Mouse (Mus musculus) cerebellum, postnatal 10 days (tissue): ENCODE data around the gene Figla.
"Not testable (repeated sequence)": the region's sequence is repeated elsewhere in the genome, so short reads cannot be mapped to it uniquely, and the experiment has no call there.

Experiments
- DNase-seq, 2 experiments: peaks; one replicate each; pipeline ENCODE4 v3.0.0; 2021; ENCODE audit warnings: mixed read lengths in 2 of 2

Gene Figla

GRCm38 (mm10) chr6:86015871-86016270 is at the start of gene Figla:
Gene Figla (plus strand): TSS chr6:86016171.
- DNase-seq, result no peak

- no peak for DNase-seq
Observed at GRCm38 (mm10) chr6:85966686-85967085, 49.3 kb upstream of the Figla start.

DNA sequence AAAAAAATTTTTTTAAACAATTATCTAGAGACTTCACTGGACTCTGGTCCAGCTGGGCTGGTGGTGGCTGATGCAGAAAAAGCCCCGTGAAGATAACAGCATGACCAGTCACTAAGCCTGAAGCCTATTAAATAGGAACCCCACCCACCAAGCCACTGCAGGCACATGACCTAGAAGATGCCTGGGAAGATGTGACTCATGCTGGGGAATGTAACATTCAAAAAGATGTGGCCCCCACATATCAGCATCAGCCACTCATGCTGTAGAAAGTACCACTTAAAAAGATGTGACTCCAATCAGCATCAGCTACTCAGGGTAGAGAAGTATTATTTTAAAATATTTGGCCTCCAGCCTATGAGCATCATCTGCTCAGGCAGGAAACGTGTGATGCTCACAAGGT is 46.1 kb upstream of the Figla start:
- DNase-seq, result no peak

- DNase-seq, result no peak
Observed at GRCm38 (mm10) chr6:85972699-85973098, 43.3 kb upstream of the Figla start.

DNA sequence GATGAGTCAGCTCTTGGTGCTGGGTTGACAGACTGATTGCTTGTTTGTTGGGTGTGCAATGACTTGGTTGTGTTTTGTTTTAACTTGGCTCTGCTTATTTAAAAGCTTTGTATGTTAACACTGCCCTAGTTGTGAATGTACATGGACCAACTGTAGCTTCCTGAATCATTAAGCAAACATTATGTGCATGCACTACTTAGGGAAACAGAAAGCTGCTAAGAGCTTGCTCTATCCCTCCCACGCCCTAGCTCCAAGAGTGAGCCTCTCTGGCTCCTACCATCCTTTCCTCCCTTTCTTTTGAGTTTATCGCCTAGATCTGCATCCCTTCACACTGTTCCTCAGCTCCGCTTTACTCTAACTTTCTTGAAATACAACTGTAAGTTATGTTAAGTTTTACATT is 42.6 kb upstream of the Figla start:
- no peak for DNase-seq

GRCm38 (mm10) chr6:85974941-85975617 is 40.9 kb upstream of the Figla start:
- DNase-seq, result peak in 1 of 2 experiments; percentile 34

- no peak for DNase-seq
Observed at GRCm38 (mm10) chr6:85975761-85976160, 40.2 kb upstream of the Figla start.

DNA sequence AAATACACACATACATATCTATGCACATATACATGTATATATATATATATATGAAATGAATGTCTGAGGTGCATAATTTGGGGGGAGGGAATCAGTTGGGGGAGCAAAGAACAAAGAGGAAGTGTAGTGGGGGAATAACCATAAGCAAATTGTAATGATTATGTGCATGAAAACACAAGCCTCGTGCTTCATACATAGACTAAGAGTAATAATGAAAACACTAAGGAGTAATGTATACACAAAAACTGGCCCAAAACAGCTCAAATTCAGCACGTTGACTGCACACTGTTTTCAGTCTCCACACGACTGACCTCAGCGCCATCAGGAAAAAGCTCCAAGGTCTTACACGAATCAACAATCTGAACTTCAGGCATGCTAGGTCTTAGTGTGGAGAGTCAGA is 39.7 kb upstream of the Figla start:
- no peak for DNase-seq

GRCm38 (mm10) chr6:85978736-85979135 is 37.2 kb upstream of the Figla start:
- not testable (repeated sequence) for DNase-seq

GRCm38 (mm10) chr6:85984351-85984750 is 31.6 kb upstream of the Figla start:
- DNase-seq, result no peak

- not testable (repeated sequence) for DNase-seq
Observed at GRCm38 (mm10) chr6:85989570-85989969, 26.4 kb upstream of the Figla start.

DNA sequence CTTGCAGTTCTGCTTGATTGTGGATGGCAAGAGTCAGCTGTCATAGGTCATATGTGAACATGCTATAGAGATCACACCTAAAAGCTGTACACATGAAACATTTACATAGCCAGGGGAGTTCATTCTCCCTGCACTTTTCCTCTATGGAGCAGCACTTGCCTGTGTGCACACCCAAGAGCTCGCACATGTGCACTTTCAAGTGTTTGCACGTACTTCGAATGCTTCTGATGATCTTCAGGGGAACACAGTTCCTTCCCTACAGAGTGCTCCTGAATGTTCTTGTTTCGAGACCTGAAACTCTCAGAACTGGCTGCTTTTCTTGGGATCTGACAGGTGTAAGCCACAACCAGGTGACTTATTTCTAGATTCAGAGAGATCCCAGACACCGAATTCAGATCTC is 25.2 kb upstream of the Figla start:
- DNase-seq, result not testable (repeated sequence)

- peak; percentile 25 to 32 for DNase-seq
Observed at GRCm38 (mm10) chr6:86003405-86003925, 12.5 kb upstream of the Figla start.

DNA sequence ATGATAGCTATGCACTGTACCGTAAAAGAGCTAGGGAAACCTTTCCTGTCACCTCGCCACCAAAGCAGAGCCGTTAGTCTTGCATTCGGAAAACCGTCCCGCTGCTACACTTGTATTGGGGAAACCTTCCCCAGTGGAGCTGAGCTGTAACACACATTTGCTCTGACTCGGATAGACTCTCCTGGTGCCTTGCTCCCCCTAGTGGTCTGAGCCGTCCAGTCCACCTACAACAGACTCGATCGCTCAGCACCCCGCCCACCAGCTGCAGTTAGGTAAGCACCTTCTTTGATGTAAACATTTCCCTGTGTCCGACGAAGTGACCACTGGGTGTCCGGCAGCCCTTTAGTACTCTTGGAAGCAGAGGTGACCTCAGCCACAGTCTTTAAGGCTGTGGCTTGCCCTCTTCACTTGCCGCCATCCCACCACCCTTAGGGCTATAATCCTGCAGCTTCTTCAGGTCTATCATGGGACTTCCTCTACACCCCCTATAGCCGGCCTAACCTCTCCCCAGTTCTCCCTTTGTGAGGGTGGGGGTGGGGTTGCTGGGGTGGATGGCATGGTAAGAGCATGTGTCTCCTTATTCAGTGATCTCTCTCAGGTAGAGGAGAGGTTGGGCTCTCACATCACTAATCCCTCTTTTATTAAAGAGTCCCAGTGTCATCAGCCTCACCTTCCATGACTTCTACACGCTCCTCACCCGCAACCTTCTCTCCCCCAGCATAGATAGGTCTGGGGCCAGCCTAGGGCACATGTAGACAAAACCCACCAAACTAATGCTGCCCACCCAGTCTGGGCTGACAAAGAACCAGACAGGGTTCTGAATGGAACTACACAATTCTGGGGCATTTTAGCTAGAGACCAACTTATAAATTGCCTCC is 11.5 kb upstream of the Figla start:
- peak; percentile 87 to 90 for DNase-seq

DNA sequence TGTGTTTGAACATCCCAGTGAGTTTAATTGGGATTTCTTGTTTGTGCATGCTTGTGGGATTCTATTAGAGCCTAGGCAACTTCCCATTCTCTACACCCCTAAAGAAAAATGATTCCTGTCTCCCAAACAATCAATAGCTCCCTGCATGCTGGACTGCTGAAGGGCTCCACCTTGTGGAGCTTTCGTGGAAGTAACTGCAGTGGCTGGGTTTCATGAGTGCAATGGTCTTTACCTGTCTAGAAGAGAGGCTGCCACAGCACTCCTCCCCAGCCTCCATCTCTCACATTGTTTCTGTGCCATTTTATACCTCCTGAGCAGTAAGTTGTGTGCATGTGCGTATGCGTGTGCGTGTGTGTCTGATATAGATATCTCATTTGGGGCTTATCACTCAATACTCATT is 6.0 kb upstream of the Figla start:
- DNase-seq, result peak; percentile 69 to 75

DNA sequence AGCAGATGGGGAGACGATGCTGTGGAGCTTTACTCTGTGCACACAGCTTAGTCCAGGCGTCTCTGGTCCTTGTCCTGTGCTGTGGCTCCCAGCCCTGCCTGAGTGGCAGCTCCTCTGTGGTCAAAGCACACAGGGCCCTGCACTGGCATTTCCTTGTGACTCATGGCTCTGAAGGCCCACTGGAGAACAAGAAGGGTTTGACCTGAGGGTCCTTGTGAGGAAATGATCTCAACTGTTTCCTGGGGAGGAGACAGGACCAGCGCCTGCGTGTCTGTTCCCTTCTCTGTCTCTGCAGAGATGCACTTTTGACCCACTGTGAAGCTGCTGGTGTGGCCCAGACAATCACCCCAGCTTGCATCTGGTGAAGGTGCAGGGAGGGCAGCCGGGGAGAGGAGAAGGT is 1.2 kb upstream of the Figla start:
- DNase-seq, result not testable (repeated sequence)

DNA sequence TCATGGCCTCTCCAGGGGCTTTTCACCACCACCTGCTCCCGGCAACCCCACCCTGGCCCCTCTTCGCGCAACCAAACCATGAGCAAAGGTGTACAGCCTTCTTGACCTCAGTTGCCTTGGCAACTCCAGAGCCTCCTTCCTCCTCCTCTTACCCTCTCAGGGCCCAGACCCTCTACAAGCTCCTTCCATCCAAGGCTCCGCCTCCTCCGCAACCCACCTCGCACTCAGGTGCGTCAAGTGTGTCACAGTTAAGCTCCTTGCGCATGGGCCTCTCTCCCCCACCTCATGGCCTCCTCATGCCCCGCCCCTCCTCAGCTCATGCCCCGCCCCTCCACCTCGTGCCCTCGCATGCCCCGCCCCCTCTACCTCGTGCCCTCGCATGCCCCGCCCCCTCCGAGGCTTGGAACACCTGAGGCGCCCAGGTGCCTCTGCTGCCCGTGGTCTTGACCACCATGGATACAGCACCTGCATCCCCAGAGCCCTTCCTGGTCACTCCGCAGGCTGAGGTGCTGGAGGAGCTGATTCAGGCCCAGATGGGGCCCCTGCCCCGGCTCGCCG is 901 bp downstream of the Figla start:
- DNase-seq, result no peak

DNA sequence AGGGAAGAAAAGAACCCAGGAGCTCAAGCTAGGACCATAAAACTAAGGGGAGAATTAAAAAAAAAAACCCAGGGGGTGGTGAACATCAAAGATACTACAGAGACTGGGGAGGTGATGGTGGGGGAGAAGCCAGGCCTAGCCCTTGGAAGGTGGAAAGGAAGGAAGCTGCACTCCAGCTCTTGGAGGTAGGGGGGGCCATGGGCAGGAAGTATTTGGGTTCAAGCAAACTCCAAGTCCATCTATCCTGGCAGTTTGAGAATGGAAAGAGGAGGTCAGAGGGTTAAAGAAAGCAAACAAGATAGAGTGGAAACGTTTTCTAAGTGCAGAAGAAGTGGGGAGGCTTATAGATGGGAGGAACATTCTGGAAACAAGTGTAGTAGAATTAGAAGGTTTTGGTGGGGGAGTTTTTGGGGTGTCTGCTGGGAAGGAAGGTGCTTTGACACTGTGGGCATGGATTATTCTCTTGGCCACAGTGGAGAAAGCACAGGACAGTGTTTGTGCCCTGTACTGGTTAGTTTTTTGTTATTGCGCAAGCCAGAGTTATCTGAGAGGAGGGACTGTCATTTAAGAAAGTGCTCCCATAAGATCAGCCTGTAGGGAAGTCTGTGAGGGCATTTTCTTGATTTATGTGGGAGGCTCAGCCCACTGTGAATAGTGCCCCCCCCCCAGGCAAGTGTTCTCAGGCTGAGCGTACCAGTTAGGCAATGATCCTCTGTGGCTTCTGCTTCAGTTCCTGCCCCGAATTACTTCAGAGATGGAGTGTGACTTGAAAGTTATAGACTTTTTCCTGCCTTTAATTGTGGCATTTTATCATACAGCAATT is 3.7 kb downstream of the Figla start:
- DNase-seq, result no peak

DNA sequence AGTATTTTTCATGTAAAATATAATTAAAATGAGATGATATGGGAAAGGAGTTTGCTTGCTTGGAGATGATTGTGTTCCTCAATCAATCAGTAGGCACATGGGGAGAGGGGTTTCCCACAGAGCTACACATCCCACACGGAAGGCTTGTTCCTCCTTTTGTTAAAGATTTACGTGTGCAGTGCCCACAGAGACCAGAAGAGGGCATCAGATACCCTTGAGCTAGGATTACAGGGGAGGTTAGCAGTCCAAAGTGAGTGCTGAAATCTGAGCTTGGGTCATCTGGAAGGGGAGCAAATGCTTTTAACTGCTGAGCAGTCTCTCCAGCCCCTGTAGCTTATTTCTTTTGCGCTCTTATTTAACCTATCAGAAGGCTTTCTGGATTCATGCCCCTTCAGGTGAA is 5.0 kb downstream of the Figla start:
- DNase-seq, result peak; percentile 61 to 65

GRCm38 (mm10) chr6:86026632-86027292 is 10.8 kb downstream of the Figla start:
- DNase-seq, result no peak

GRCm38 (mm10) chr6:86028150-86028549 is 12.2 kb downstream of the Figla start:
- DNase-seq, result peak in 1 of 2 experiments; percentile 39
